Mouse (Mus musculus): ENCODE measurements at regions not wholly inside any gene's neighbourhood (a gene's known extent, or its start where the extent isn't known, plus 50 kb on each side); places are given as distances from the start of the nearest gene placed in this dataset.

GRCm38 (mm10) chr8:26304566-26304965, 185.2 kb downstream of the Gm45692 start:
- Histone ChIP-seq H3K36me3 (ENCODE audit: control insufficient read depth, insufficient read depth) (no peaks in the 10 kb centered on the region), H3ac (ENCODE audit: control insufficient read depth, insufficient read length, low read depth) (no peak overlapping the region), H3K79me3 (ENCODE audit: low read depth) (no peaks in the 10 kb centered on the region), H3K79me2 (ENCODE audit: control insufficient read depth, insufficient read depth) (no peaks in the 10 kb centered on the region), H3K4me3 (ENCODE audit: insufficient read depth, poor library complexity, severe bottlenecking) (no peak overlapping the region), H3K27me3 (ENCODE audit: control insufficient read depth, insufficient read depth, insufficient read length) (peaks cover 3% of the 10 kb centered on the region)
- TF ChIP-seq MAX (IDR thresholded peaks at IDR 0.05) (no peak), MYOG (IDR thresholded peaks at IDR 0.05; ENCODE audit: control insufficient read depth, extremely low read depth, insufficient read length) (no peak), CEBPB (IDR thresholded peaks at IDR 0.05; ENCODE audit: low read depth) (no peak), FOSL1 (IDR thresholded peaks at IDR 0.05; ENCODE audit: insufficient read depth, low read length, poor library complexity, severe bottlenecking) (no peak), CTCF (IDR thresholded peaks at IDR 0.05; ENCODE audit: control insufficient read depth, insufficient read depth, insufficient read length) (no peak), USF1 (IDR thresholded peaks at IDR 0.05; ENCODE audit: low read depth) (no peak), MYOD1 (IDR thresholded peaks at IDR 0.05; ENCODE audit: control insufficient read depth, insufficient read length, low read depth) (no peak)

- Histone ChIP-seq H3K79me3 (ENCODE audit: low read depth) (no peaks in the 10 kb centered on the region), H3K4me3 (ENCODE audit: insufficient read depth, poor library complexity, severe bottlenecking) (no peak overlapping the region), H3ac (ENCODE audit: control insufficient read depth, insufficient read length, low read depth) (no peak overlapping the region), H3K79me2 (ENCODE audit: control insufficient read depth, insufficient read depth) (no peaks in the 10 kb centered on the region), H3K27me3 (ENCODE audit: control insufficient read depth, insufficient read depth, insufficient read length) (peaks cover 3% of the 10 kb centered on the region), H3K36me3 (ENCODE audit: control insufficient read depth, insufficient read depth) (no peaks in the 10 kb centered on the region)
- TF ChIP-seq FOSL1 (IDR thresholded peaks at IDR 0.05; ENCODE audit: insufficient read depth, low read length, poor library complexity, severe bottlenecking) (no peak), MAX (IDR thresholded peaks at IDR 0.05) (no peak), CEBPB (IDR thresholded peaks at IDR 0.05; ENCODE audit: low read depth) (no peak), MYOD1 (IDR thresholded peaks at IDR 0.05; ENCODE audit: control insufficient read depth, insufficient read length, low read depth) (no peak), CTCF (IDR thresholded peaks at IDR 0.05; ENCODE audit: control insufficient read depth, insufficient read depth, insufficient read length) (no peak), MYOG (IDR thresholded peaks at IDR 0.05; ENCODE audit: control insufficient read depth, extremely low read depth, insufficient read length) (no peak), USF1 (IDR thresholded peaks at IDR 0.05; ENCODE audit: low read depth) (no peak)
These were observed 185.9 kb downstream of the Gm45692 start for GRCm38 (mm10) chr8:26305061-26305879.

GRCm38 (mm10) chr8:26308121-26308641, 188.8 kb downstream of the Gm45692 start:
- Histone ChIP-seq H3K79me3 (ENCODE audit: low read depth) (no peaks in the 10 kb centered on the region), H3ac (ENCODE audit: control insufficient read depth, insufficient read length, low read depth) (no peak overlapping the region), H3K4me3 (ENCODE audit: insufficient read depth, poor library complexity, severe bottlenecking) (no peak overlapping the region), H3K36me3 (ENCODE audit: control insufficient read depth, insufficient read depth) (no peaks in the 10 kb centered on the region), H3K27me3 (ENCODE audit: control insufficient read depth, insufficient read depth, insufficient read length) (peaks cover 3% of the 10 kb centered on the region), H3K79me2 (ENCODE audit: control insufficient read depth, insufficient read depth) (no peaks in the 10 kb centered on the region)
- TF ChIP-seq MYOG (IDR thresholded peaks at IDR 0.05; ENCODE audit: control insufficient read depth, extremely low read depth, insufficient read length), result no peak
- TF ChIP-seq MYOD1 (IDR thresholded peaks at IDR 0.05; ENCODE audit: control insufficient read depth, insufficient read length, low read depth), result no peak
- TF ChIP-seq USF1 (IDR thresholded peaks at IDR 0.05; ENCODE audit: low read depth), result no peak

- Histone ChIP-seq H3K79me3 (ENCODE audit: low read depth) (no peaks in the 10 kb centered on the region), H3K4me3 (ENCODE audit: insufficient read depth, poor library complexity, severe bottlenecking) (no peak overlapping the region), H3ac (ENCODE audit: control insufficient read depth, insufficient read length, low read depth) (no peak overlapping the region), H3K79me2 (ENCODE audit: control insufficient read depth, insufficient read depth) (no peaks in the 10 kb centered on the region), H3K36me3 (ENCODE audit: control insufficient read depth, insufficient read depth) (no peaks in the 10 kb centered on the region), H3K27me3 (ENCODE audit: control insufficient read depth, insufficient read depth, insufficient read length) (peaks cover 3% of the 10 kb centered on the region)
- no peak for TF ChIP-seq FOSL1 (IDR thresholded peaks at IDR 0.05; ENCODE audit: insufficient read depth, low read length, poor library complexity, severe bottlenecking)
- TF ChIP-seq CEBPB (IDR thresholded peaks at IDR 0.05; ENCODE audit: low read depth), result no peak
- TF ChIP-seq MYOG (IDR thresholded peaks at IDR 0.05; ENCODE audit: control insufficient read depth, extremely low read depth, insufficient read length), result no peak
- no peak for TF ChIP-seq MAX (IDR thresholded peaks at IDR 0.05)
- TF ChIP-seq MYOD1 (IDR thresholded peaks at IDR 0.05; ENCODE audit: control insufficient read depth, insufficient read length, low read depth), result no peak
- no peak for TF ChIP-seq CTCF (IDR thresholded peaks at IDR 0.05; ENCODE audit: control insufficient read depth, insufficient read depth, insufficient read length)
- no peak for TF ChIP-seq USF1 (IDR thresholded peaks at IDR 0.05; ENCODE audit: low read depth)
These were observed 190.4 kb downstream of the Gm45692 start for GRCm38 (mm10) chr8:26309764-26310163.

- H3K79me3 ChIP-seq (ENCODE audit: low read depth), result no peaks in the 10 kb centered on the region
- peaks cover 7% of the 10 kb centered on the region for H3K27me3 ChIP-seq (ENCODE audit: control insufficient read depth, insufficient read depth, insufficient read length)
- H3ac ChIP-seq (ENCODE audit: control insufficient read depth, insufficient read length, low read depth), result no peak overlapping the region
- no peaks in the 10 kb centered on the region for H3K79me2 ChIP-seq (ENCODE audit: control insufficient read depth, insufficient read depth)
- no peak overlapping the region for H3K4me3 ChIP-seq (ENCODE audit: insufficient read depth, poor library complexity, severe bottlenecking)
- no peaks in the 10 kb centered on the region for H3K36me3 ChIP-seq (ENCODE audit: control insufficient read depth, insufficient read depth)
- TF ChIP-seq MYOD1 (IDR thresholded peaks at IDR 0.05; ENCODE audit: control insufficient read depth, insufficient read length, low read depth), result no peak
- TF ChIP-seq FOSL1 (IDR thresholded peaks at IDR 0.05; ENCODE audit: insufficient read depth, low read length, poor library complexity, severe bottlenecking), result no peak
- no peak for TF ChIP-seq CTCF (IDR thresholded peaks at IDR 0.05; ENCODE audit: control insufficient read depth, insufficient read depth, insufficient read length)
- TF ChIP-seq CEBPB (IDR thresholded peaks at IDR 0.05; ENCODE audit: low read depth), result no peak
- no peak for TF ChIP-seq USF1 (IDR thresholded peaks at IDR 0.05; ENCODE audit: low read depth)
These were observed 204.4 kb downstream of the Gm45692 start for GRCm38 (mm10) chr8:26323606-26324350.

All from C2C12 (cell line).